Mouse (Mus musculus): ENCODE data around the gene Kdm5b.

- TF ChIP-seq CTCF (IDR thresholded peaks at IDR 0.05; ENCODE audit: low read depth) (no peak), EP300 (IDR thresholded peaks at IDR 0.05; ENCODE audit: low read depth) (peak; percentile 96)
Measured at GRCm38 (mm10) chr1:134526752-134527151, 33.2 kb upstream of the Kdm5b start.

All from liver, postnatal 0 days (tissue).